Mouse (Mus musculus) heart, embryonic 13.5 days (tissue): ENCODE measurements at regions not wholly inside any gene's neighbourhood (a gene's known extent, or its start where the extent isn't known, plus 50 kb on each side); places are given as distances from the start of the nearest gene placed in this dataset.
A peak's percentile ranks its signal among the peaks of the same experiment; 100 is the strongest.

ENCODE experiments used
- ATAC-seq: fragments of 200-750 bp; cut with Nextera tagmentation; 2 replicates; pipeline ENCODE4 v1.8.0; 2017; ENCODE audit warnings: moderate TSS enrichment; ENCODE audit not compliant: insufficient number of reproducible peaks, low FRiP score, low TSS enrichment; ENCODE audit errors: extremely low read depth
- H3K27ac ChIP-seq: fragments of 300-500 bp; sonication (generic); replicated peaks from 2 replicates; pipeline ENCODE4 v1.5.1; 2015; ENCODE audit warnings: moderate library complexity, mild to moderate bottlenecking, inconsistent platforms
- H3K27me3 ChIP-seq: fragments of 300-500 bp; sonication (generic); replicated peaks from 2 replicates; pipeline ENCODE4 v1.6.1; 2015; ENCODE audit warnings: mild to moderate bottlenecking, inconsistent platforms
- H3K36me3 ChIP-seq: fragments of 300-500 bp; sonication (generic); 2 replicates; pipeline ENCODE4 v1.6.1; 2015; ENCODE audit warnings: mild to moderate bottlenecking, inconsistent platforms
- H3K4me1 ChIP-seq: fragments of 300-500 bp; sonication (generic); 2 replicates; pipeline ENCODE4 v1.6.1; 2015; ENCODE audit warnings: inconsistent platforms
- H3K4me2 ChIP-seq: fragments of 300-500 bp; sonication (generic); 2 replicates; pipeline ENCODE4 v1.6.1; 2015; ENCODE audit warnings: inconsistent platforms, mild to moderate bottlenecking, moderate library complexity
- H3K4me3 ChIP-seq: fragments of 300-500 bp; sonication (generic); 2 replicates; pipeline ENCODE4 v1.5.1; 2015; ENCODE audit warnings: moderate library complexity, mild to moderate bottlenecking, inconsistent platforms
- H3K9ac ChIP-seq: fragments of 300-500 bp; sonication (generic); 2 replicates; pipeline ENCODE4 v1.6.1; 2015; ENCODE audit warnings: inconsistent platforms, mild to moderate bottlenecking, moderate library complexity
- H3K9me3 ChIP-seq: fragments of 300-500 bp; sonication (generic); 2 replicates; pipeline ENCODE4 v1.6.1; 2016; ENCODE audit warnings: inconsistent platforms
- WGBS: fragments of 180-500 bp; shearing (Covaris S2); methylation state at CpG from one replicate; pipeline ENCODE4 v1.1.7; 2015; ENCODE audit warnings: mixed read lengths; 5-methylcytosine and 5-hydroxymethylcytosine counted together

GRCm38 (mm10) chr10:26694761-26695160 is 58.5 kb upstream of the Arhgap18 start:
- H3K4me1 ChIP-seq: peaks cover 7% of the 10 kb centered on the region; the same call in 1 of the 2 replicates
- H3K9ac ChIP-seq: peak overlapping the region; percentile 73
- WGBS: 78% methylated on average over 2 of the region's 2 CpGs
- peak overlapping the region; percentile 53 for H3K4me3 ChIP-seq
- no peaks in the 10 kb centered on the region for H3K9me3 ChIP-seq
- H3K4me2 ChIP-seq: peak overlapping the region; percentile 79
- no peaks in the 10 kb centered on the region for H3K36me3 ChIP-seq
- H3K27me3 ChIP-seq: peaks cover 19% of the 10 kb centered on the region
- H3K27ac ChIP-seq: no peak overlapping the region
- ATAC-seq: no peak

- Histone ChIP-seq H3K9me3 (no peaks in the 10 kb centered on the region), H3K27me3 (peaks cover 19% of the 10 kb centered on the region), H3K4me1 (peaks cover 7% of the 10 kb centered on the region; the same call in 1 of the 2 replicates), H3K4me2 (peak overlapping the region; percentile 79), H3K9ac (peak overlapping the region; percentile 73), H3K36me3 (no peaks in the 10 kb centered on the region), H3K27ac (no peak overlapping the region), H3K4me3 (peak overlapping the region; percentile 53)
- no peak for ATAC-seq
- 4% methylated on average over 25 of the region's 25 CpGs for WGBS
Observed at GRCm38 (mm10) chr10:26695212-26695933, 57.8 kb upstream of the Arhgap18 start.
